Mouse (Mus musculus) CD8-positive naive resting alpha-beta T cell, adult 57 days (primary cell): ENCODE results near the gene Mucl2. TPM values are rescaled to one million over a fixed set of nuclear protein-coding genes. Genes with fewer than 3 reads are reported as not detected.

ENCODE experiments used
- total RNA-seq: library from RNA; stranded (reverse); gene quantifications from one replicate; pipeline ENCODE4 v1.2.4, GENCODE M21; 2023

The Mucl2 gene
- not detected for total RNA-seq

GRCm38 (mm10) chr15:103899212-103899611 lies at the start of gene Mucl2:
TSS of gene Mucl2 (minus strand) at chr15:103899312.

Other genes starting within 250 kb of the Mucl2 start
- not detected for gene Mucl1, start 143.8 kb downstream of the Mucl2 start, total RNA-seq